Mouse (Mus musculus) heart, postnatal 14 days (tissue): Measurements from ENCODE around the gene Ascc3. TPM values are rescaled to one million over a fixed set of nuclear protein-coding genes. Genes with fewer than 3 reads are reported as not detected.

ENCODE experiments used
- DNase-seq, 2 experiments: peaks; one replicate each; pipeline ENCODE4 v3.0.0; 2021 to 2022
- intact Hi-C: fragments of 180-260 bp; cut with DNase I; formaldehyde crosslinking; loops from one replicate; pipeline ENCODE4 v1.15.1; 2025
- total RNA-seq, 2 experiments: library from RNA; stranded (reverse); gene quantifications; 2 replicates each; pipeline ENCODE4 v1.2.3; 2021

Ascc3 gene
- total RNA-seq, 2 experiments from 2014 or later = 13.5 to 14.2 TPM

GRCm38 (mm10) chr10:50892751-50893320, 300.4 kb downstream of the Ascc3 start:
- intact Hi-C loops = loop anchor here (5.0 kb wide), 1 partner anchor 301 kb away; the partner anchor contains the start of gene Ascc3
- DNase-seq = no peak

GRCm38 (mm10) chr10:50893546-50893945, 301.1 kb downstream of the Ascc3 start:
- intact Hi-C loops = loop anchor here (5.0 kb wide), 1 partner anchor 301 kb away; the partner anchor contains the start of gene Ascc3

GRCm38 (mm10) chr10:50894170-50894991, 301.9 kb downstream of the Ascc3 start, which contains the start of gene Sim1:
Gene Sim1 (plus strand): TSS chr10:50894754.
- intact Hi-C loops = loop anchor here (5.0 kb wide), 1 partner anchor 302 kb away; the partner anchor contains the start of gene Ascc3
- peak; percentile 48 to 56 for DNase-seq

More at GRCm38 (mm10) chr10:50893546-50893945, 301.1 kb downstream of the Ascc3 start:
- DNase-seq = no peak

GRCm38 (mm10) chr10:50895091-50895790, 302.8 kb downstream of the Ascc3 start:
- peak in 1 of 2 experiments; percentile 18 for DNase-seq
- intact Hi-C loops = no loop called here

- intact Hi-C loops = no loop called here
- peak in 1 of 2 experiments; percentile 4 for DNase-seq
These were observed 303.7 kb downstream of the Ascc3 start for GRCm38 (mm10) chr10:50895881-50896766.

- intact Hi-C loops = no loop called here
- no peak for DNase-seq
These were observed 304.4 kb downstream of the Ascc3 start for GRCm38 (mm10) chr10:50896767-50897390.

- DNase-seq = peak in 1 of 2 experiments; percentile 16
- intact Hi-C loops = no loop called here
These were observed 305.3 kb downstream of the Ascc3 start for GRCm38 (mm10) chr10:50897530-50898471.

- intact Hi-C loops = no loop called here
- DNase-seq = no peak
These were observed 306.2 kb downstream of the Ascc3 start for GRCm38 (mm10) chr10:50898621-50899020.

- intact Hi-C loops = loop anchor here (5.0 kb wide), 1 partner anchor 198 kb away; no protein-coding TSS in a partner anchor
- no peak for DNase-seq
These were observed 307.6 kb downstream of the Ascc3 start for GRCm38 (mm10) chr10:50899846-50900745.
